Mouse (Mus musculus) heart, adult 2 months (tissue): ENCODE data around the gene Itgb1.

Experiments
- CTCF ChIP-seq: fragments of 200-600 bp; IDR thresholded peaks from 2 replicates; pipeline ENCODE4 v1.8.1; 2022; ENCODE audit warnings: antibody characterized with exemption, mild to moderate bottlenecking, moderate library complexity
- POLR2A ChIP-seq: fragments of 200-500 bp; IDR thresholded peaks from 2 replicates; pipeline ENCODE4 v1.6.1; 2011; ENCODE audit warnings: mild to moderate bottlenecking, low read depth, low read length, control low read depth; ENCODE audit not compliant: insufficient read depth

DNA sequence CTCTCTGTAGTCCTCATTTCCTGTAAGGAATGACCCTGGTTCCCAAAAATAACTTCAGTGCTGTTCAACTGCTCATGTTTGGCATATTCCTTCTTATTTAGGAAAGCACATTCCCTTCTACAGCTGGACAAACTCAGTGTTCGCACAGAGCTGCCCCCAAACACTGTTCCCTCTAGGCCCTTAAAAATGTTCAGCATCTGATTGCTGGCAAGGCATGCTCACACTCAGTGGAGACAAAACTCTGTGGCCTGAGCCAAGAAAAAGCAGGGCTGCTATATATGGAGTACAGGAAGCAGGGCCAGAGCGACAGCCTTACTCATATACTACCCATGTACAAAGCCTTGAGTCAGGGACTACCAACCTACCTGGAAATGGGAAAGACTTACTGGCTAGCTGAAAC is 5.5 kb upstream of the Itgb1 start:
- TF ChIP-seq CTCF (no peak), POLR2A (no peak)
